Mouse (Mus musculus) right cerebral cortex, postnatal 36 days (tissue): Measurements from ENCODE around the gene Cdkl3.
"Not testable (repeated sequence)": the region's sequence is repeated elsewhere in the genome, so short reads cannot be mapped to it uniquely, and the experiment has no call there.

ENCODE experiments used
- DNase-seq, 2 experiments: peaks; one replicate each; pipeline ENCODE4 v3.0.0; 2022; ENCODE audit warnings: low spot score in 2 of 2, mixed read lengths in 1 of 2

Gene Cdkl3

DNA sequence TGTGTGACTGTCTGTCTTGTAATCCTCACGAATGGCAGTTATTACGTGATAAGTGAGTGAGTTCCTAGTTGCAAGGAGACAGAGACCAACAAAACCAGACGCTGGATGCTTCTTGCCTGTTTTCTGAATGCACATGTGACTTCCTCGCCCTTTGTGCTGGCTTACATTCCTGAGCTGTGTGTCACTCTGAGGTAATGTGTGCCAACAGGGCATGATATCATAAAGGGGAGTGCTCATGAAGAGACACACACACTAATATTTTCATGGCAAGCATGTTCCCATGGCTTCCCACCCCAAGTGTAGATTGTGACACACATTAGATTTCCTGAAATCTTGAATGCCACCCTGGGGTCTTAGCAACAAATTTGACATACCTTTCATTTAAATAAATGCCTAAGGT, 73.9 kb downstream of the Cdkl3 start:
- no peak for DNase-seq

DNA sequence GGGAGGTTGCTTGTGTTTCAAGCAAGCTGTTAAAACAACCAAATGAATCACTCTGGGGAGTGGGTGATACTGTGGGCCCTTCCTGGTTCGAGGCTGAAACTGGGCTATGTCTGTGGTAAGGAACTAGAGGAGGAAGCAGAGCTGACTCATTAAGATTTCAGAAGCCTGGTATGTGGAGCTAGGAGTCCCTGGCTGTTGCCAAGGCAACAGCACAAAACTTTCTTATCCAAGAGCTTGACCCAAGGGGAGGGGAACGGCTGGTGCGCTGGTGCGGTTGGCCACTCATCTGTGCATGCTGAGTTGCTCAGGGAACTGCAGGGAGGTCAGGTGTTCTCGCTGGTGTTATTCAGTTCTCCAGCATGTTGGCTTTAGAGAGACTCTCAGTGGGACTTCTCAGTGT, 76.0 kb downstream of the Cdkl3 start:
- DNase-seq: peak in 1 of 2 experiments; percentile 25

DNA sequence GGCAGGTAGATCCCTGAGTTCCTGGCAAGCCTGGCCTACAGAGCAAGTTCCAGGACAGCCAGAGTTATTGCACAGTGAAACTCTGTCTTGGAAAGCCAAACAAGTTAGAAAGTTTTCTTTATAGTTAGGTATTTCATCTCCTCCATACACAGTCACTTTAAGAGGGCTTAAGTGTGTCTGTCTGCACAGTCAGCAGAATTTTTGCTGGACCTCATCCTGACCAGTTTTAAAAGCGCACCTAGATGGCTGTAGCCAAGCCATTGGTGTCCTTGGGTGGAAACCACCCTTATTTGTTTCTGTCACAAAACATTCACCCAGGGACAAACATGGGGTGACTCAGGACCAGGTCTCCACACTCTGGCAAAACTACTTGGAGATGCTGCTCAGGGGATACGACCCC, 76.6 kb downstream of the Cdkl3 start:
- DNase-seq: no peak

DNA sequence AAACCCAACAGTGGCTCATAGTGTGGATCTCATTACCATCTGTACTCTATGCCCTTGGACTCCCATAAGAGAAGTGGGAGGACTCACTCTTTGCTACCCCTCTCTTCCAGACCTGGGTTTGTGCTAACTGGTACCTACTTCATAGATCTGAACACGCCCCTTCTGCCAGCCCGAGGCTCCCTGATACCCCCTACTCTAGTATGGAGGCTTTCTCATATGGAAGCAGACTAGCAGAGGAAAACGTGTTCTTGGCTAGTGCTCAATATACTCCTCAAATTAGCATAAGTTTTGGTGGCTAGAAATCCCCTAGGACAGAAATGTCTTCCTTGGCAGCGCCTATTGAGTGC, 81.8 kb downstream of the Cdkl3 start:
- no peak for DNase-seq

DNA sequence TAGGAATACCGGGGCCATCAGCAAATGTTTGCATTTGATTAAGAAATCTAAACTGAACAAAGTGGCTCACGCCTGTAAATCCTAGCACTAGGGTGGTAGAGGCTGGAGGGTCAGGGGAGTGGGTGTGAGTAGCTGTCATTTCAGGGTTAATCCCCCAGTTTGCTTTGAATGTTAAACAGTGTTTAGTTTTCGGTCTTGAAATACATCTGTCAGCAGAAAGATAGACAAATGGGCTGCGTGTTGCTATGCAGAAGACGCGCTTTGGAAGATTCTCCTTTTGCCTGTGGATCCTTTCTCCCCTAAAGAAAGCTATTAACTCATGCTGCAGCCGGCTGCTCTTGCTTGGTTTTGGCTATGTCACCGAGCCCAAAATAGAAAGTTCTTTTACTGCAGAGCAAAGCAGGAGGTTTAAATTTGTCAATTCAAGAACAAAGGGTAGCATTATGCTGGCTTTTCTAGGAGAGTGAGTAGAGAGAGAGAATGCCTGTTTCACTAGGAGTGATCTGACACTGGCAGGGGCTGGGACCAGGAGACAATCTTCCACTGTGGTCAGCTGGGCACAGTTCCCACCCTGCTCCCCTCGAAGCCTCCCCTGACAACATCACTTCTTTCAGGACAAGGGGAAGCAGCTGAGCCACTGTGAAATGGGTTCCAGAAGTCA, 82.3 kb downstream of the Cdkl3 start:
- DNase-seq: peak; percentile 32 to 54

DNA sequence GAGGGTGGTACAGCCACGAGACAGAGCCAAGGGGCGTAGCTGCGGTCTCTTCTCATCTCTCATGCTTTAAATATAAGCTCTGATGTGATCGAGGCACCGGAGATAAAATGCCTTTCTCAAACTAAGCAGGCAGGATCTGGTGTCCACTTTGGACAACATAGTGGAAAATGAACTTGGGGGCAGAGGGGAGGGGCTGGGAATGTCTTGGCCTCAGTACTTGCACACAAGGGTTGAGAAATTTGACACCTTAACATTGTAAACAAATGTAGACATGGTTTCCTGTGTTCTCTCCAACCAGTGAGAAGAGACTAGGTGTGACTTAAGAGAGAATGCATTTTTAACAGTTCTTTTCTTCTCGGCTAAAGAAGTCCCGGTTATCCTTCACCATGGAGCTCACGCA, 85.3 kb downstream of the Cdkl3 start:
- DNase-seq: no peak

DNA sequence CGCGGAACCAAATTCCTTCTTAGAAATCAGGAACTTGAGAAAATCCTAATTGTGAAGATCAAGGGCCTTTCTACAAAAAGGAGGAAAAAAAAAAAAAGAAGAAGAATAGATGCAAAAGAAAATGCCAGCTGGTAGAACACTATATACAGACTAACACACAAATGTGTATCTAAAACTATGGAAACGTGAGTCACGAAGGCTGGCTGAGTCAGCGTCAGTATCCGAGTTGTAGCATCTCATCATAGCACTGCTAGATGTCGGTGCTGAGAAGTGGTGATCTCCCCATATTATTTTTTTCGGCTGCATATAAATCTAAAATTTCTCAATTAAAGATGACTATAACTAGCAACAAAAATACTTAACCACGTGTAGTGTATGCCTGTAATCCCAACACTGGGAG, 87.2 kb downstream of the Cdkl3 start:
- peak; percentile 54 to 59 for DNase-seq

DNA sequence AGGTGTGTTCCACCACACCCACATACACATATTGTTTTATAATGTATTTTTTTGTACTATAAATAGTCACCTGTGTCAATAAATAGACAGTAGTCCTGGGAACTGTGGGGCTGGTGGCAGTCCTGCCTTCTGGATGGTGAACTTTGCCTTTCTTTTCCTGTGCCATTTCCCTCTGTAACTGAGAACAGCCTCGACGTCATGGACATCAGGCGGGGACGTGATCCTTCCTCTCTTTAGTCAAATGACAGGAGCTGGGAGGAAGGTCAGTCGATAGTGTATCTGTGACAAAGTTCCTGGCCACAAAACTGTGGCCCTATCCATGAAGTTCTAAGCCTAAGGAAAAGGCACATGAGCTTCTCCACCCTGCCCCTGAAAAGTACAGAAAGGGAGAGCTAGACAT, 90.5 kb downstream of the Cdkl3 start:
- no peak for DNase-seq

DNA sequence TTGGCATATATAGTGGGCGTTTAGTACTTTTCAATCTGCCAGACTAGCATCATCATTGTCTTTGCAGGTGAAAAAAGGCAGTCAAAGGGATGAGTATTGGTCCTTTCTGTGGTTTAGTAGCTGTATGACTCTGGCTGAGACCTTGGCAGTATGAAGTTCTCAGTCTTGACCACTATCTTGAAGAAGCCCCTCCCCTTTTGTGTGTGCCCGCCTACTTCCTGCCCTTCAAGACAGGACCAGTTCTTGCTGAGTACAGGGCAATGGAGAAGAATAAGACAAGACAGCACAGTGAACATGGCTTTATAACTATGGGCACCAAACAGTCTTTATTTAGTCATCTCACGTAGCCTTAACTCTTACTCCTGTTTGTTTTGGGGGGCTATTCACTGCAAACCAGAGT, 93.0 kb downstream of the Cdkl3 start:
- no peak for DNase-seq

DNA sequence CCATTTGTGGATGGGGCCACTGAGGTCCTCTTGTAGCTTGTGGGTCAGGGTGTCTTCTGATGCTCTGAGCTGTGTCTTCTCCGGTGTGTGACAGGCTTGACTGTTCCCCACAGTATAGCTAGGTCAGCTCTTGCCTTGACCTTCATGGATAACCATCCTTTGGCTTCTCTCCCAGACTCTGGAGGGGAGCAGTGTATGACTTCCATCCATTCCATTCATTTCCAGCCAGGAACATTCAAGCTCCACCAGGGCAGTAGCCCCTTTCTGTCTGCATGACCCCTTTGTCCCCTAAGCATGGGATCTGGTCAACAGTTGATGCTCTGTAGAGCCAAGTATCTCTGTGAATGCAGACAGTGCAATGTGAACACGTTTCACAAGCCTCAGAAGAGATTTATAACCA, 93.6 kb downstream of the Cdkl3 start:
- no peak for DNase-seq

DNA sequence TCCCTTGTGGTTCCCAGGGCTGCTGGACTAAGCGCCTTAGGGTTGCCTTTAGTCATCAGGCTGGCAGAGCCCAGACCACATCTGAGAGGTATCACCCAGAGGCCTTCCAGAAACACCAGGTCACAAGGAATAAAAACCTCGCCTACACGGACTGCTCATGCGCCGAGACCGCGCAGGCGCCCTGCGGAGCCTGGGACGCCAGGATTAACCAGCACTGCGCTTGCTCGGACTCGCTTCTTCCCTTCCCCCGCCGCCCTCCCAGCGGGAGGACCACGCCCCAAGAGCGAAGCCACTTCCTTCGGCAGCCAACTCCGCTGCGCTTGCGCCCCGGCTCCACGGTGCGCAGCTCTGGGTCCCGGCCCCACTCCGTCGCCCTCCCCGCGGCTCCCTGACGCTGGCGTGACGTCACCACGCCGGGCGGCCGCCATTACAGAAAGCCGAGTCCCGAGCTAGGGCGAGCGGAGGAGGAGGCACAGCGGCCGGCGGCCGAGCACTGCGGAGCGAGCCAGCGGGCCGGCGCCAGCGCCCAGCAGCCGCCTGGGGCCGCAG, 94.5 kb downstream of the Cdkl3 start, which contains the start of gene Ppp2ca:
Ppp2ca (plus strand) TSS at position 284 of the 549 bp plus-strand sequence.
- DNase-seq: peak; percentile 98

DNA sequence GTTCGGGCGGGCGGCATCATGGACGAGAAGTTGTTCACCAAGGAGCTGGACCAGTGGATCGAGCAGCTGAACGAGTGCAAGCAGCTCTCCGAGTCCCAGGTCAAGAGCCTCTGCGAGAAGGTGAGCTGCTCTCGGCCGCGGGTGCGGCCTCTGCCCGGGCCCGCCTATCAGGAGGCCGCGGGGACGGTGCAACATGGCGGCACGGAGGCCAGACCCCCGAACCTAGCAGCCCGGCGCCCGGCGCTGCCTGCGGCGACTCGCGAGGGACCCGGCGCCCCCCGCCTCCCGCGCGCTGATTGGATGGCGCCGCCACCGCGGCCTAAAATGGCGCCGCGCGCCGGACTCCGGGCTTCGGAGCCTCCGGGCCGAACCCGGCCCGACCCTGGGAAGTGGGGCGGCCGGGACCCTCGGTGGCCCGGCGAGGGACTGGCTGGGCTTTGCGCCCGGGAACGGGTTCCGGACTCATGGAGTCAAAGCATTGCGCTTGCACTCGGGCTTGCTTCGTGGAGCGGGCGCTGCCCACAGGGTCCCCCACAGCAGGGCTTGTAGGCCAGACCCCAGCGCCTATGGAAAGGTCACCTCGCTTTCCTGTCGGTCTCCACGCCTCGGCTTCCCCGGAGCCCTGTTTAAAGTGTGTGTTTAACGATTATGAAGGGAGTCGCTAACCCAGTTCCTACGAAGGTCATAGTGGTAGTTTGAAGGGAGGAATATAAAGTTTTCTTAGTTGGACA, 95.2 kb downstream of the Cdkl3 start:
- peak; percentile 34 to 52 for DNase-seq

DNA sequence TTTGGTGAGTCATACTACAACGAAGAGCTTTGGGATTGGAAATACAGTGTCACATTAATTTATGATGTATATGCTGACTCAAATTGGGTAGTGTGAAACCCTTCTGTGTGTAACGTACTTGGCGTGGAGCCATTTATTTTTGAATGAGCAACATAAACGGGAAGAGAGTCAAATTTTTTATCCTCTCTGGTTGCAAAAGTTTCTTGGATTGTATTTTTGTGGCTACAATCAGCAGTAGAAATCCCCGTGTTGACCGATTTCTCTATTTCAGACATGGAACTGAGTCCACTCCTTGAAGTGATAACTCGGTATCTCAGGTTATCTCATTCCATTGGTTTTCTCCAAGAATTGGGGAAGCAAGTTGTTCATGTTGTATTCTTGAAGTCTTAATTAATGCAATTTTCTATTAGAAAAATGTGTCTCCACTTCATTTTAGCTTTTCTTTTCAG, 95.8 kb downstream of the Cdkl3 start:
- DNase-seq: no peak

DNA sequence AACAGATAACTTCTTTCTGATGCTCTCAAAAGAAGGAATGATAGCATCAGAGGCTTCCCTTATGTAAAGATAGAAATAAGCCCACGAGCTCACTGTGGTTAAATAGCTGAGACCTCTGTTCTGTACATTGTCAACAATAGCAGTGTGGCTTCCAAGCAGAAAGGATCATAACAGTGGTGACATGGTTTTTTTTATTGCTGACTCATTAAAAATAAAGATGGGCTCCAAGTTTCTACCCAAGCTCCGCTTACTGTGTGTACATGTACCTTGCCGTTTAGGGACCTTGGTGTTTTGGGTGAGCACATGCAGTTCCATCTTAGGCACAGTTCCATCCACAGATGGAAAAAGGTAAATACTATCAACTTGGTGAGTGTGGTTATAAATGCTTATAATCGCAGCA, 99.0 kb downstream of the Cdkl3 start:
- no peak for DNase-seq

DNA sequence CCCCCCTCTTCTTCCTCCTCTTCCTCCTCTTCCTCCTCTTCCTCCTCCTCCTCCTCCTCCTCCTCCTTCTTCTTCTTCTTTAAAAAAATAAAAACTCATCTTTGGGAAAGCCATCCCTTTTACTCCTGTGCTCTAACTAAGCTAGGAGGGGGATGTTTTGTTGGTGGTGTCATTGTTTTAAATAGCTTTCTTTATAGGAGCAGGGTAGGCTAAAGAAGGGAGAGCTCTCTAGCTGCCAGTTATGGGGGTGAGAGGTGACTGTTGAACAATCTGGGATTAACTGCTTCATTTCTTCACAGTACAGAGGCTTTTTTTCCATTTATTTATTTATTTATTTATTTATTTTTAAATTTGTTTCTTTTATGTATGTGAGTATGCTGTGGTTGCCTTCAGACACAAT, 101.5 kb downstream of the Cdkl3 start:
- DNase-seq: no peak

DNA sequence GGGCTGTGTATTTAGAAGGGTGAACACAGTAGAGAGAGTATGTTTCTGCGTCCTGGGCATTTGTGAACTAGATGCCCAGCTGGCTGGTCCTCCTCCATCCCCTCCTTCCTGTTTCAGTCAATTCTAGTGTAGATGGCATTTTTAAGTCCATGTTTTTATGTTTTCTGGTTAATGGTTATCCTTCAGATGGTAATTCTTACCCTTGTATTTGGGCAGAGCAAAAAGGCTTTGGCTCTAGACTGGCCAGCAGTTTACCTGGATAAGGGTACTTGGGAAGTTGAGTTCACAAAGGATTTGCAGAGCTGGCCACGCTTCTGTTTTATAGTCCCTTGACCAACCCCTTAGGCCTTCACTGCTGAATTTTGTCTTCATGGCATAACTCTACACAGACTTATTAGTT, 102.0 kb downstream of the Cdkl3 start:
- no peak for DNase-seq

DNA sequence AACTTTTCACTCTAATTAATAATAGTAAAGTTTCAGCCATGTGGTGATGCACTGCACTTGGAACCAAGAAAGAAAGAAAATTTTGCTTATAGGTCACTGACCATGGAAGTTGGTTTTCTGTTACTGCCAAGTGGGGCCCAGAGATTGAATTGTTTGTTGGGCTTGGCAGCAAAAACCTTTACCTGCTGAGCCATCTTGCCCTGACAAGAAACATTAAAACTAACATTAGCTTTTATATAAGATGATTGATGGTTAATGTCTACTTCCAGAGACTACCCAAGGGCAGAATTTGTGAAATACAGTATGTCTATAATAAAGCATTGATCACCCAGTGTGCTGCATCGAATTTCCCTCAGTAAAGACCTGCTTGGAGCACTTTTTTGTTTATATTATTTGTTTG, 102.4 kb downstream of the Cdkl3 start:
- DNase-seq: no peak

DNA sequence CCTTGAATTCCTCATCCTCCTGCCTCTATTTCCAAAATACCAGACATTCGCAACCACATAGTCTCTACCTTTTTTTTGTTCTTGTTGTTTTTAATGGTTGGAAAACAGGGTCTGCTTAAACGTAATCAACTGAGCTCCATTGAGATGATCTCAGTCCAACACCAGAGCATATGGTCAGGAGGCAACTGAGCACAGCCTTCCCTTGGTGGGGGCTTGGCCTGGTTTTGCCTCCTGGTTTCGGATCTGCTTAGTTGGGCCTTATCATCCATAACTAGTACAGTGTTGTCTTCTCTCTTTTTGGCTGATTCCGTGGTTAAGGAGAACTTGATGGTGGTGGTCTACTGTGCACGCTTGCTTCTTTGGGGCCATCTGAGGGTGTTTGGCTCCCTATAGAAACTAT, 104.8 kb downstream of the Cdkl3 start:
- no peak for DNase-seq

DNA sequence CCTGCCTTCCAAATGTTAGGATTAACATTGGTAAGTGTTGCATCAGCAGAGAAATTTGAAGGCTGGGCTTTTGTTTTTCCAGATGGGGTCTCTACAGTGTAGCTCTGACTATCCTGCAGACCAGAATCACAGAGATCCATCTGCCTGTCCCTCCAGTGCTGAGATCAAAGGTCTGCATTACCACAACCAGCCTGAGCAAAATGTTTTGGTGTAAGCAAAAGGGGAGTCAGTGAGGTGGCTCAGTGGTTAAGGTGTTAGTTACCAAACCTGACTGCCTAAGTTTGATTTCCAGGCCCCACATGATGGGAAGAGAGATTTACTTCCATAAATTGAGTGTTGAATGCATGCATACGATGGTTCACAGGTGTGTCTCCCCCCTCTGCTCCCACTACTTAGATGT, 105.4 kb downstream of the Cdkl3 start:
- DNase-seq: no peak

DNA sequence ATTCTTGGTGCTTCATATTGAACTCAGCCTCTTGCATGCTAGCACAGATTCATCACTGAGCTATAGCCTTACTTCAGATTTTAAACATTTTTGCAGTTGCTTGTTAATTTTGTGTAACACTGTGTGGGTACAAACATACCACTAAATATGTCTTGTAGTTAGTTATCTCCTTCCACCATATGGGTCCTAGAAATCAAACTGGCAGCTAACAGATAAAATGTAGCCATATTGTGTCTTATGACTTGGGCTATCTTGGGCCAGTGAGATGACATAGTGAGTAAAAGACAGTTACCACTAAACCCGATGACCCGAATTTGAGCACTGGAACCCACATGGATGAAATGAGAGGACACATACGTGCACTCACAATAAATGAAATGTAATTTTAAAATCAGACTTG, 111.5 kb downstream of the Cdkl3 start:
- no peak for DNase-seq

DNA sequence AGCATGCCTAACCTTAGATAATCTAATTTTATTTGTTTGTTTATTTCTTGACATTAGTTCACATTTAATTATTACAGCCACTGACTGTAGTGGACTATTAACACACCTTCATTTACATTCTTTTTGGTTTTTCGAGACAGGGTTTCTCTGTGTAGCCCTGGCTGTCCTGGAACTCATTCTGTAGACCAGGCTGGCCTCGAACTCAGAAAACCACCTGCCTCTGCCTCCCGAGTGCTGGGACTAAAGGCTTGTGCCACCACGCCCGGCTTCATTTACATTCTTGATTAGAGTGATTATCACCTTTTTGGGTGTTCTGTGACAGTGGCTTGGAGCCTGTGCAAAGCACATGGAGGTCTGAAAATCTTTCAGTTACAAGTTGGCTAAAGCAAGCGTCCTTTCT, 112.1 kb downstream of the Cdkl3 start:
- not testable (repeated sequence) for DNase-seq

DNA sequence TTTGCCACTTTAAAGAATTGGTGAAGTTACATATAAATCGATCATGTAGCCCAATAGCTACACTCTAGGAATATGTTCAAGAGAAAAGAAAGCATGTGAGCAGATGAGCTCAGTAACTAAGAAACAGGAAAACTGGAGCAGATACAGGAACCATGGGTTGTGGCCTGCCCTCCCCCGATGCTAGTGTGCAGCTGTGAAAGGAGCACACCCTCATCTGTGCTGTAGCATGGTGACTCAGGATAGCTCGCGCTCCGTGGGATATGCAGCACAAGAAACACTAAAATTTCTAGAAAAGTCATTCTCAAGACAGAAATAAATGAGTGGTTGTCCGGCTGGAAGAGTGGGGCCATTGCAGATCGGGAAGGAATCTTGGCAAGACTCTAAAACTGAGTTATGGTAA, 113.1 kb downstream of the Cdkl3 start:
- DNase-seq: no peak

DNA sequence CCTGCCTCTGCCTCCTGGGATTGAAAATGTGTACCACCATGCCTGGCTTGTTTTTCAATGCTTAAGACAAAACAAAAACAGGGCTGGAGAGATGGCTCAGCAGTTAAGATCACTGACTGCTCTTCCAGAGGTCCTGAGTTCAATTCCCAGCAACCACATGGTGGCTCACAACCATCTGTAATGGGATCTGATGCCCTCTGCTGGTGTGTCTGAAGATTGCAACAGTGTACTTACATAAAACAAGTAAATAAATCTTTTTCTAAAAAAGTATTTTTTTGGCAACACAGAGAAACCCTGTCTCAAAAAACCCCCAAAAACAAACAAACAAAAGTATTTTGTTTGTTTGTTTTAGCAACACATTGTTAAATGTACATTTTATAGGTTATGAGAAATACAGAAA, 116.4 kb downstream of the Cdkl3 start:
- DNase-seq: not testable (repeated sequence)
